Mouse (Mus musculus) kidney, adult 2 months (tissue): ENCODE results near the gene Cyp39a1.

Source experiments
- CTCF ChIP-seq: fragments of 200-500 bp; conservative IDR thresholded peaks from 2 replicates; pipeline ENCODE4 v1.5.1; 2011; ENCODE audit warnings: low read depth, mild to moderate bottlenecking, control low read depth, low read length, moderate library complexity, mixed read lengths; ENCODE audit not compliant: insufficient read depth, insufficient read length
- POLR2A ChIP-seq: fragments of 200-500 bp; IDR thresholded peaks from one replicate; pipeline ENCODE4 v1.6.1; 2011; ENCODE audit warnings: low read depth, low read length, control low read depth

- no peak for TF ChIP-seq POLR2A
- no peak for TF ChIP-seq CTCF
These were observed 117.3 kb downstream of the Cyp39a1 start for GRCm38 (mm10) chr17:43784531-43784930.
